13 mouse cellular contexts compared by ENCODE assay signal in the genomic region with DNA sequence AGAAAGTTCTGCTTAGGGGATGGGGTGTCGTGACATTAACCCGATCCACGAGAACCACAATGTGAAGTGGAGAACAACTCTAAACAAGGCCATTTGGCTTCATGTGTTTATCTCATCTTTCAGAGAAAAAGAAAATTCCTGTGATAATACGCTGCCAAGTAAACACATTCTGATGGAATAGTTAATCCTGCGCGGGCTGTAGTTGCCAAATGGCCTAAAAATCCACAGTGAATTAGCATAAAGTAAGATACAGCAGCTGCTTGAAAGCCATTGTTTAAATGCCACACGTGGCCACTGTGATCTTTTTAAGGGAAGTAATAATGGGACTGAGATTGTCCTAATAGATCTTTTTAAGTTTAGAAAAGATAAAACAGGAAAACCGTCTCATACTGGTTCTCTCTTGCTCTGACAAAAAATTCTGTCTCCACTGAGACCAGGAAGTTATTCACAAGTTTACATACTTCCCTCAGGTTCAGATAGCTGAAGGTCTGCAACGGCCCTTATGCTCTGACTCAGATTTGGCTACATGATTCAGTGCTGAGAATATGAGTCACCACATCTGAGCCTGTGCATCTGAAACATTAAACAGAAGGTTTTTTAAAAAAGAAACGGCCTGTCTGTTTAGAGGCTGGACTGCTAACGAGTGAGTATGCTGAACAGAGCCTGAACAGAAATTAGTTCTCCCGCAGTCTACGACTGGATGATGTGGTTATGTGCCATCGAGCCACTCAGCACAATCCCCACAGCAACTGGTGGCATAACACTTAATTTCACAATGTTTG. TPM values are rescaled to one million over a fixed set of nuclear protein-coding genes. Genes with fewer than 3 reads are reported as not detected.
DNase-seq lines count a peak whose midpoint lies in the region; ATAC-seq and TF ChIP-seq lines count a peak whose summit lies in the region.
"Had no signal": no experiment of that assay in that cellular context is flagged by ENCODE, and none has a peak within 500 bp of the region (broad histone marks: within the 10 kb centered on the region; RNA-seq: fewer than 3 reads in every experiment).

No protein-coding gene starts in this region.

- no peak for TF ChIP-seq EP300 in heart, adult 2 months (IDR thresholded peaks at IDR 0.05; ENCODE audit: insufficient read depth, low read depth, low read length)
- TF ChIP-seq EP300 in stomach, postnatal 0 days (optimal IDR thresholded peaks at IDR 0.05), result no peak

- no peaks in the 10 kb centered on the region for H3K36me3 ChIP-seq in heart, adult 2 months (ENCODE audit: control insufficient read depth, insufficient read depth, low read length)
- no peaks in the 10 kb centered on the region for H3K36me3 ChIP-seq in lung, embryonic 16.5 days (ENCODE audit: control insufficient read depth, insufficient read depth, low read length)
- no peaks in the 10 kb centered on the region for H3K36me3 ChIP-seq in stomach, postnatal 0 days (ENCODE audit: control insufficient read depth, insufficient read depth, low read length)
- H3K36me3 ChIP-seq: G1E; neural tube, embryonic 13.5 days had no signal

- ATAC-seq in lung, embryonic 16.5 days (ENCODE audit: low read depth), result peak; percentile 81
- peak; percentile 95 for ATAC-seq in stomach, postnatal 0 days (ENCODE audit: low FRiP score, low TSS enrichment)
- ATAC-seq in erythroid progenitor cell, adult 5-6 weeks (replicated peaks; ENCODE audit: low FRiP score, poor library complexity, severe bottlenecking), result no peak

- no peak overlapping the region for H3K4me2 ChIP-seq in lung, embryonic 16.5 days (ENCODE audit: low read depth, low read length)
- no peak overlapping the region for H3K4me2 ChIP-seq in stomach, postnatal 0 days (replicated peaks; ENCODE audit: low read depth)
- H3K4me2 ChIP-seq: neural tube, embryonic 13.5 days had no signal

- H3K4me3 ChIP-seq in heart, adult 2 months, result no peak overlapping the region
- no peak overlapping the region for H3K4me3 ChIP-seq in lung, embryonic 16.5 days (ENCODE audit: low read length)
- H3K4me3 ChIP-seq in stomach, postnatal 0 days (ENCODE audit: low read depth, low read length), result no peak overlapping the region
- H3K4me3 ChIP-seq: neural tube, embryonic 13.5 days had no signal

- no peak overlapping the region for H3K9ac ChIP-seq in heart, adult 2 months (ENCODE audit: low read depth, low read length)
- no peak overlapping the region for H3K9ac ChIP-seq in lung, embryonic 16.5 days (ENCODE audit: low read length)
- no peak overlapping the region for H3K9ac ChIP-seq in stomach, postnatal 0 days (ENCODE audit: low read length)
- H3K9ac ChIP-seq: neural tube, embryonic 13.5 days had no signal

- TF ChIP-seq CTCF in heart, adult 2 months (IDR thresholded peaks at IDR 0.05), result no peak
- TF ChIP-seq CTCF in stomach, postnatal 0 days (IDR thresholded peaks at IDR 0.05; ENCODE audit: low read depth), result no peak

- no peaks in the 10 kb centered on the region for H3K4me1 ChIP-seq in heart, adult 2 months (ENCODE audit: control insufficient read depth, insufficient read depth, low read length)
- no peaks in the 10 kb centered on the region for H3K4me1 ChIP-seq in lung, embryonic 16.5 days (replicated peaks; ENCODE audit: control insufficient read depth, insufficient read depth, low read length)
- H3K4me1 ChIP-seq in stomach, postnatal 0 days (replicated peaks; ENCODE audit: control insufficient read depth, insufficient read depth), result no peaks in the 10 kb centered on the region
- H3K4me1 ChIP-seq: neural tube, embryonic 13.5 days had no signal

- H3K79me2 ChIP-seq in heart, adult 2 months (replicated peaks; ENCODE audit: control insufficient read depth, insufficient read depth, low read length), result no peaks in the 10 kb centered on the region

- H3K27ac ChIP-seq in heart, adult 2 months, result peak overlapping the region; percentile 43
- H3K27ac ChIP-seq in lung, embryonic 16.5 days (ENCODE audit: low read length), result peak overlapping the region; percentile 68
- H3K27ac ChIP-seq in stomach, postnatal 0 days (replicated peaks), result peak overlapping the region; percentile 49
- H3K27ac ChIP-seq: macrophage; neural tube, embryonic 13.5 days had no signal

- TF ChIP-seq POLR2A in heart, adult 2 months (IDR thresholded peaks at IDR 0.05; ENCODE audit: insufficient read depth, low read depth, low read length), result no peak

- 41% methylated on average over 14 of the region's 14 CpGs for WGBS in heart, adult 2 months
- WGBS in lung, embryonic 16.5 days, result 42% methylated on average over 14 of the region's 14 CpGs
- WGBS in stomach, postnatal 0 days, result 22% methylated on average over 14 of the region's 14 CpGs

- H3K27me3 ChIP-seq in heart, adult 2 months (ENCODE audit: control insufficient read depth, insufficient read depth, low read length), result no peaks in the 10 kb centered on the region
- no peaks in the 10 kb centered on the region for H3K27me3 ChIP-seq in lung, embryonic 16.5 days (ENCODE audit: control insufficient read depth, insufficient read depth, low read depth, low read length)
- H3K27me3 ChIP-seq in stomach, postnatal 0 days (ENCODE audit: control insufficient read depth, insufficient read depth, low read length), result no peaks in the 10 kb centered on the region
- H3K27me3 ChIP-seq: neural tube, embryonic 13.5 days had no signal

- no peaks in the 10 kb centered on the region for H3K9me3 ChIP-seq in lung, embryonic 16.5 days (ENCODE audit: control insufficient read depth, low read length)
- H3K9me3 ChIP-seq in stomach, postnatal 0 days (ENCODE audit: control insufficient read depth, low read length), result no peaks in the 10 kb centered on the region
- H3K9me3 ChIP-seq: neural tube, embryonic 13.5 days had no signal

- DNase-seq in heart, adult 2 months, result no peak
- no peak for DNase-seq in heart, postnatal 10 days
- no peak for DNase-seq in lung, adult 18-20 months
- DNase-seq in brain, adult 2 months (ENCODE audit: low read depth, low spot score), result peak; percentile 91
- no peak for DNase-seq in stomach, postnatal 0 days (ENCODE audit: low spot score)
- no peak for DNase-seq in cerebellum, adult 18-20 months
- DNase-seq: cerebellum, adult 8-10 months; kidney, postnatal 25 days had no signal

- intact Hi-C loops in heart, adult 2 months (cut with DNase I), result no loop called here
- intact Hi-C loops in heart, postnatal 10 days (cut with DNase I), result no loop called here

RNA-seq across cellular contexts. Expression of gene Arsj, which starts 21.4 kb away (rescaled TPM):
- total RNA-seq in heart, adult 2 months (2021), result under 1 TPM; 0.39 to 0.68 TPM
- 0.33 and 0.47 TPM in 2 replicates for polyA plus RNA-seq in heart, adult 2 months (2012; rRNA removed)
- 1 to 10 TPM; 1.4 to 1.8 TPM for total RNA-seq in heart, postnatal 10 days (2021)
- polyA plus RNA-seq in lung, embryonic 16.5 days (2015; fragmentation: Nextera tagmentation; extraction: Ambion mirVana), result 0.94 and 1.4 TPM in 2 replicates
- 1.5 TPM in 2 replicates for polyA plus RNA-seq in stomach, postnatal 0 days (2015; fragmentation: Nextera tagmentation; extraction: Ambion mirVana)
- not detected in 2 replicates for total RNA-seq in erythroid progenitor cell, adult 5-6 weeks (2015; ENCODE audit: low replicate concordance)
- total RNA-seq in erythroid progenitor cell, adult 5-6 weeks (2017; ENCODE audit: low replicate concordance), result not detected in 2 replicates
- polyA plus RNA-seq: G1E, macrophage had no signal
